Mouse (Mus musculus): Measurements from ENCODE around the gene Prlh. TPM values are rescaled to one million over a fixed set of nuclear protein-coding genes. Genes with fewer than 3 reads are reported as not detected.

The Prlh gene
- not detected in 2 replicates for total RNA-seq (2017)

GRCm38 (mm10) chr1:90952808-90953207 lies at the start of gene Prlh:
TSS of gene Prlh (plus strand) at chr1:90953108.
- no peak for ATAC-seq (ENCODE audit: extremely low read depth, insufficient number of reproducible peaks, low FRiP score, poor library complexity, severe bottlenecking)

- ATAC-seq (ENCODE audit: extremely low read depth, insufficient number of reproducible peaks, low FRiP score, poor library complexity, severe bottlenecking) = no peak
Measured at GRCm38 (mm10) chr1:90903211-90903945, 49.5 kb upstream of the Prlh start.

- no peak for ATAC-seq (ENCODE audit: extremely low read depth, insufficient number of reproducible peaks, low FRiP score, poor library complexity, severe bottlenecking)
Measured at GRCm38 (mm10) chr1:90903971-90904458, 48.9 kb upstream of the Prlh start.

GRCm38 (mm10) chr1:90904729-90905404 lies 48.0 kb upstream of the Prlh start:
- ATAC-seq (ENCODE audit: extremely low read depth, insufficient number of reproducible peaks, low FRiP score, poor library complexity, severe bottlenecking) = no peak

DNA sequence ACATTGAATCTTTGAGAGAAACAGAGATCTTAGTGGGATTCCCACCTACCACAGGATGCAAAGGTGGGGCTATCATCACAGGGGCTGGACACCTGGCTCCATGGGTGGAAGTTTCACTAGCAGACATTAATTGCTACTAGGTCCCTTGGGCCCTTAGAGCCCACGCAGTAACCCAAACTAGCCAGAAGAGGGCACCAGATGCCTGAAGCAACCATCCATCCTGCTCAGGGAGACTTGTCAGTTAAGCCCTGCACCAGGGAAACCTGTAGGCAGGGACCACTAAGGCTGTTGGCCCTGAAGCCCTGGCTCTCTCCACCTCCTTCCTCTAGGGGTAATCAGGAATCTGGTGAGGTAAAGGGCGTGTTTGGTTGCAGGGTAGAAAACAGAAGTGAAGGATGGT lies 46.6 kb upstream of the Prlh start:
- no peak for ATAC-seq (ENCODE audit: extremely low read depth, insufficient number of reproducible peaks, low FRiP score, poor library complexity, severe bottlenecking)

- no peak for ATAC-seq (ENCODE audit: extremely low read depth, insufficient number of reproducible peaks, low FRiP score, poor library complexity, severe bottlenecking)
Measured at GRCm38 (mm10) chr1:90909161-90909560, 43.7 kb upstream of the Prlh start.

- no peak for ATAC-seq (ENCODE audit: extremely low read depth, insufficient number of reproducible peaks, low FRiP score, poor library complexity, severe bottlenecking)
Measured at GRCm38 (mm10) chr1:90909631-90910152, 43.2 kb upstream of the Prlh start.

GRCm38 (mm10) chr1:90913231-90913630 lies 39.7 kb upstream of the Prlh start:
- no peak for ATAC-seq (ENCODE audit: extremely low read depth, insufficient number of reproducible peaks, low FRiP score, poor library complexity, severe bottlenecking)

- ATAC-seq (ENCODE audit: extremely low read depth, insufficient number of reproducible peaks, low FRiP score, poor library complexity, severe bottlenecking) = no peak
Measured at GRCm38 (mm10) chr1:90914948-90915569, 37.8 kb upstream of the Prlh start, which contains the start of gene Mlph. TSS of gene Mlph (plus strand) at chr1:90915085.

DNA sequence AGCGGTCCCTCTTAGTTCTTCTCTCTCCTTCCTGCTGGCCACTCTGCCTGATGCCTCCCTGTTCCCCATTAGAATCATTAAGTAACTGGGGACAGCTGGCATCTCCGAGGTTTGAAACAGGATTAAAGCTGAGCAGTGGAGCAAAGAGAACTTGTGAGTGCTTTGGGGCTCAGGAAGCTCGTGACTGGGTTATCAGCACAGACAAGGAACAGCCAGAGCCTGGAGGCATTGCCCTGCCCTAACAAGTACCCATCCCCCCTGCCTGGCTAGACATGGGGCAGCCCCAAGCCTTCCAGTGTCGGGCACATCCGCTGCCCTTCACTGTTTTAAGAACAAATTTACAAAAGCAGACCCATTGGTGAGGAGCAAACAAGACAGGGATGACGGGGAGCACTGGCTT lies 35.4 kb upstream of the Prlh start:
- no peak for ATAC-seq (ENCODE audit: extremely low read depth, insufficient number of reproducible peaks, low FRiP score, poor library complexity, severe bottlenecking)

GRCm38 (mm10) chr1:90921687-90922086 lies 31.2 kb upstream of the Prlh start:
- ATAC-seq (ENCODE audit: extremely low read depth, insufficient number of reproducible peaks, low FRiP score, poor library complexity, severe bottlenecking) = no peak

DNA sequence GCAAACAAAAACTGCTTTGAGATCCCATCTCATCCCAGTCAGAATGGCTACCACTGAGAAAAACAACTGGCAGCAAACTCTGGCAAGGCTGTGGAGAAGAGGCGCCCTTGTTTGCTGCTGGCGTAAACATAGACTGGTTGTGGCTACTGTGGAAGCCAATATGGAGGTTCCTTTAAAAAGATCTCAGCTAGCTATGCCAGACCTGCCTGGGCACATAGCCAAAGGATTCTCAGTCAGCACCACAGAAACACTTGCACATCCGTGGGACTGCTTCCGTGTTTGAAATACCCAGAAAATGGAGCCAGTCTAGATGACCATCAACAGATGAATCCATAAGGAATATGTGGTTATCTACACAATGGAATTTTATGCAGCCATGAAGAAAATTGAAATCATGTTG lies 26.9 kb upstream of the Prlh start:
- no peak for ATAC-seq (ENCODE audit: extremely low read depth, insufficient number of reproducible peaks, low FRiP score, poor library complexity, severe bottlenecking)

- no peak for ATAC-seq (ENCODE audit: extremely low read depth, insufficient number of reproducible peaks, low FRiP score, poor library complexity, severe bottlenecking)
Measured at GRCm38 (mm10) chr1:90927308-90927707, 25.6 kb upstream of the Prlh start.

DNA sequence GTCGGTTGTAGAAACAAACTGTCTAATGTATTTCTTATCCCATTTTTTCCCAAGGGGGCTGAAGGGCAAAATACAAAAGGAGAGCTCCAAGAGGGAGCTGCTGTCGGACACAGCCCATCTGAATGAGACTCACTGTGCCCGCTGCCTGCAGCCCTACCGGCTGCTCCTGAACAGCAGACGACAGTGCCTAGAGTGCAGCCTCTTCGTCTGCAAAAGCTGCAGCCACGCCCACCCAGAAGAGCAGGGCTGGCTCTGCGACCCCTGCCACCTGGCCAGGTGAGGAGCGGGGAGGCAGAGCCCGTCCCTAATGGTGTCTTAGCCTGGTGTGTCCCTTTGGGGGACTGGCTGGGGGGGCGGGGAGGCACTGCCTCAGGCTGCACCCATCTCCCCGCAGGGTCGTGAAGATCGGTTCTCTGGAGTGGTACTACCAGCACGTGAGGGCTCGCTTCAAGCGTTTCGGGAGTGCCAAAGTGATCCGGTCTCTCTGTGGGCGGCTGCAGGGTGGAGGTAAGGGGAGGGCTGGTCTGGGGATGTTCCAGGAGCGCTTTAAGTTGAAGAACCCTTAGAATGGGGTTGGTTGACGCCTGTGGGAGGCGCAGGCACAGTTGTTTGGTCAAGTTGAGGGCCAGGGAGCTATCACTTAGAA lies 24.9 kb upstream of the Prlh start:
- ATAC-seq (ENCODE audit: extremely low read depth, insufficient number of reproducible peaks, low FRiP score, poor library complexity, severe bottlenecking) = no peak

DNA sequence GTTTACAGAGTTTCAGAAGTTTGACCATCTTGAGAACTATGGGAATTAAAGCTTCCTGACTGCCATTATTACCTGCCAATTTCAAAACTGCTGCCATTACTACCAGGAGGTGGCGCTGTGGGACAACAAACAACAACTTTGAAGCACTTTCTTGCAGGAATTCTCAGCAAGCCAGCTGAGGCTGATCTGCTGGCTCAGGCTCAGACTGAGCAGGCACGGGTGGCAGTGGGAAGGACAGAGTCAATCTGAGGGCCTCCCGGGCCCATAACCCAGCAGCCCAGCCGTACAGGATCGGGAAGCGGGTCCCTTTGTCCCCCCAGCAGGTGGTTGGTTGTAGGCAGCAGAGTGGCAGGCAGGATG lies 24.4 kb upstream of the Prlh start:
- ATAC-seq (ENCODE audit: extremely low read depth, insufficient number of reproducible peaks, low FRiP score, poor library complexity, severe bottlenecking) = no peak

GRCm38 (mm10) chr1:90933001-90933400 lies 19.9 kb upstream of the Prlh start:
- ATAC-seq (ENCODE audit: extremely low read depth, insufficient number of reproducible peaks, low FRiP score, poor library complexity, severe bottlenecking) = no peak

DNA sequence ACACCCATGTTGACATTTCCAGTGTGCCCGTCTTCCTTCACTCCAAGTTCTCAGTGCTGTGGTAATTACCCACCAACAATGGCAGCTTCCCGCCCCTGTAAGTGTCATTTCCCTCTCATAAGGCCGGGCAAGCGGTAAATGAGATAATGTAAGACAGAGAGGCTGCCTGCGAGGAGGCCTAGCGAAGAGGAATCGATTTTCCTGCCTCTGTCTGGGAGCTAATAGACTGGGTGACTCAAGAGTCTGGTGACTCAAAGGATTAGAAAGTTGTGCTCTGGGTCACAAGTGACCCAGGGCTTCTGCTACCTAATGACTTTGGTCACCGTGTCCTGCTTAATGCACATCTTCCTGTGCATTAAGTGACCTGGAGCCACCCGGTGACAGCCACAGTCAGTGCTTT lies 15.9 kb upstream of the Prlh start:
- no peak for ATAC-seq (ENCODE audit: extremely low read depth, insufficient number of reproducible peaks, low FRiP score, poor library complexity, severe bottlenecking)

- no peak for ATAC-seq (ENCODE audit: extremely low read depth, insufficient number of reproducible peaks, low FRiP score, poor library complexity, severe bottlenecking)
Measured at GRCm38 (mm10) chr1:90939980-90940379, 12.9 kb upstream of the Prlh start.

GRCm38 (mm10) chr1:90945171-90945570 lies 7.7 kb upstream of the Prlh start:
- no peak for ATAC-seq (ENCODE audit: extremely low read depth, insufficient number of reproducible peaks, low FRiP score, poor library complexity, severe bottlenecking)
